Mouse (Mus musculus): ENCODE data around the gene Cox4i1. TPM values are rescaled to one million over a fixed set of nuclear protein-coding genes. Genes with fewer than 3 reads are reported as not detected.

Cox4i1 gene
- 2,387 and 2,670 TPM in 2 replicates for total RNA-seq (2021)
- long read RNA-seq, experiment 1, transcript Cox4i1-203 (2 exons, 438 nt) = minor isoform, 17 of 4,135 reads
- long read RNA-seq, experiment 1, transcript Cox4i1-204 (3 exons, 578 nt) = major isoform, 2,364 of 4,135 reads
- long read RNA-seq, experiment 1, transcript Cox4i1-205 (5 exons, 765 nt) = minor isoform, 31 of 4,135 reads
- long read RNA-seq, experiment 1, transcript Cox4i1-201 (5 exons, 745 nt) = minor isoform, 1,600 of 4,135 reads
- long read RNA-seq, experiment 1, partial matches to known transcripts = 64 of 4,135 reads
- long read RNA-seq, experiment 1, other reads (novel, unspliced or antisense) = 58 of 4,135 reads
- long read RNA-seq, experiment 2, transcript Cox4i1-205 (5 exons, 765 nt) = minor isoform, 45 of 5,176 reads
- long read RNA-seq, experiment 2, transcript Cox4i1-203 (2 exons, 438 nt) = minor isoform, 32 of 5,176 reads
- long read RNA-seq, experiment 2, transcript Cox4i1-201 (5 exons, 745 nt) = minor isoform, 1,838 of 5,176 reads
- long read RNA-seq, experiment 2, transcript Cox4i1-204 (3 exons, 578 nt) = major isoform, 3,085 of 5,176 reads
- long read RNA-seq, experiment 2, partial matches to known transcripts = 123 of 5,176 reads
- long read RNA-seq, experiment 2, other reads (novel, unspliced or antisense) = 51 of 5,176 reads

GRCm38 (mm10) chr8:120667561-120668373, at the start of gene Cox4i1, which contains the start of gene Gm27021:
Cox4i1 (plus strand) TSS chr8:120668222.
Gm27021 (minus strand) TSS chr8:120668079.
- peak; percentile 97 for DNase-seq

- DNase-seq = peak; percentile 52
These were observed 48.5 kb upstream of the Cox4i1 start for GRCm38 (mm10) chr8:120619235-120620180.

GRCm38 (mm10) chr8:120620441-120620840, 47.6 kb upstream of the Cox4i1 start:
- DNase-seq = no peak

- no peak for DNase-seq
These were observed 45.9 kb upstream of the Cox4i1 start for GRCm38 (mm10) chr8:120622161-120622560.

- DNase-seq = no peak
These were observed 44.4 kb upstream of the Cox4i1 start for GRCm38 (mm10) chr8:120623608-120624007.

GRCm38 (mm10) chr8:120626461-120626860, 41.6 kb upstream of the Cox4i1 start:
- no peak for DNase-seq

GRCm38 (mm10) chr8:120627298-120627697, 40.7 kb upstream of the Cox4i1 start:
- no peak for DNase-seq

- DNase-seq = no peak
These were observed 38.0 kb upstream of the Cox4i1 start for GRCm38 (mm10) chr8:120630031-120630430.

- DNase-seq = no peak
These were observed 37.2 kb upstream of the Cox4i1 start for GRCm38 (mm10) chr8:120630848-120631247.

GRCm38 (mm10) chr8:120631441-120632375, 36.3 kb upstream of the Cox4i1 start:
- no peak for DNase-seq

- peak; percentile 66 for DNase-seq
These were observed 34.9 kb upstream of the Cox4i1 start for GRCm38 (mm10) chr8:120632969-120633664.

GRCm38 (mm10) chr8:120633665-120634271, 34.3 kb upstream of the Cox4i1 start:
- DNase-seq = peak; percentile 67

- peak; percentile 87 for DNase-seq
These were observed 33.6 kb upstream of the Cox4i1 start for GRCm38 (mm10) chr8:120634329-120634839.

GRCm38 (mm10) chr8:120641245-120641644, 26.8 kb upstream of the Cox4i1 start:
- DNase-seq = no peak

- no peak for DNase-seq
These were observed 25.9 kb upstream of the Cox4i1 start for GRCm38 (mm10) chr8:120642031-120642662.

GRCm38 (mm10) chr8:120644663-120645062, 23.4 kb upstream of the Cox4i1 start:
- peak; percentile 93 for DNase-seq

GRCm38 (mm10) chr8:120647532-120647931, 20.5 kb upstream of the Cox4i1 start, which contains the start of gene 1190005I06Rik:
1190005I06Rik (minus strand) TSS chr8:120647632.
- DNase-seq = no peak
